24 mouse cellular contexts compared by ENCODE assay signal in the genomic region with DNA sequence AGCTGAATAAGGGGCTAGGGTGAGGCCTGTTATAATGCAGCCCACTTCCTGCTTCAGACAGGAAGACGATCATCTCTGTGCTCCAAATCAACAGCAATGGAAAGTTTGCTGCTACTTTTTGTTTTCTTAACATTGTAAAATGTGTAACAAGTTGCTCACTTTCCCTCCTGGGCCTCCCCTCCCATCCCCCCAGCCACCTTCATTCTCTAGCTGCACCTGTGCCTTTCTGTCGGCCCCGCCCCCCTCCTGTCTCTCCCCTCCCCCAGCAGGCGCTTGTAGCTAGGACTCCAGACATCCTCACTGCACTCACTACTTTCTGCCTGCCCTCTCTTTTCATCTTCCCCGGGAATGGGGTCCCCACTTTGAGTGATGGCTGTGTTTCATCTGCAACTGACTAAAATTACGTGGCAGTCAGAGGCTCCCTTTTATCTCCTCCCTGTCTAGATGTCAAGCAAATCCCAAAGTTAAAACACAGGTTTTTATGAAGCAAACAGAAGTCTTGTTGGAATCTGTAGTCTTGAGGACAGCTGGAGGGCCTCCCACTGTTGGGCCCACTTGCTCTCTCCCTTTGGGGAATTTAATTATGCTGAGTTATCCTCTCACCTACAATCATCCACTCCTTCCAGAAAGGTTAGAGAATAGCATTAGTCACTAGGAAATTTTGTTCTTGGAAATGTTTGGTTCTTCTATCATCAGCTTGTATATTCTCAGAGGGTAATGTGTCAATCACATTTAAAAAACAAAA.
A peak's percentile ranks its signal among the peaks of the same experiment; 100 is the strongest.
DNase-seq lines count a peak whose midpoint lies in the region; ATAC-seq and TF ChIP-seq lines count a peak whose summit lies in the region.
"Had no signal": no experiment of that assay in that cellular context is flagged by ENCODE, and none has a peak within 500 bp of the region (broad histone marks: within the 10 kb centered on the region; RNA-seq: fewer than 3 reads in every experiment).

No protein-coding gene starts in this region.

- no peak for ATAC-seq in CD4-positive, CD25-positive, alpha-beta regulatory T cell, adult 4 months
- ATAC-seq in kidney, embryonic 15.5 days (replicated peaks; ENCODE audit: low FRiP score) = no peak
- ATAC-seq in stomach, postnatal 0 days (ENCODE audit: low FRiP score, low TSS enrichment) = no peak
- ATAC-seq: forebrain, postnatal 0 days; intestine, embryonic 15.5 days had no signal

- no peak for TF ChIP-seq EP300 in stomach, postnatal 0 days (optimal IDR thresholded peaks at IDR 0.05)

- no peaks in the 10 kb centered on the region for H3K36me3 ChIP-seq in thymus, adult 2 months (ENCODE audit: control insufficient read depth, insufficient read depth, low read length)
- H3K36me3 ChIP-seq in kidney, embryonic 15.5 days = no peaks in the 10 kb centered on the region
- no peaks in the 10 kb centered on the region for H3K36me3 ChIP-seq in stomach, postnatal 0 days (ENCODE audit: control insufficient read depth, insufficient read depth, low read length)
- H3K36me3 ChIP-seq: embryonic facial prominence, embryonic 13.5 days; heart, embryonic 10.5 days; hindbrain, embryonic 13.5 days; intestine, embryonic 15.5 days; limb, embryonic 13.5 days; liver, embryonic 13.5 days; lung, embryonic 15.5 days; neural tube, embryonic 12.5 days had no signal

- no peaks in the 10 kb centered on the region for H3K9me3 ChIP-seq in kidney, embryonic 15.5 days (replicated peaks)
- H3K9me3 ChIP-seq in stomach, postnatal 0 days (ENCODE audit: control insufficient read depth, low read length) = no peaks in the 10 kb centered on the region
- H3K9me3 ChIP-seq: embryonic facial prominence, embryonic 13.5 days; heart, embryonic 10.5 days; hindbrain, embryonic 13.5 days; intestine, embryonic 15.5 days; limb, embryonic 13.5 days; liver, embryonic 13.5 days; lung, embryonic 15.5 days; neural tube, embryonic 12.5 days had no signal

- TF ChIP-seq CTCF in thymus, adult 2 months (IDR thresholded peaks at IDR 0.05; ENCODE audit: borderline replicate concordance, control insufficient read depth, extremely low read depth, insufficient read depth, low read length, poor library complexity) = no peak
- no peak for TF ChIP-seq CTCF in stomach, postnatal 0 days (IDR thresholded peaks at IDR 0.05; ENCODE audit: low read depth)

- DNase-seq in CD4-positive, CD25-positive, alpha-beta regulatory T cell, adult 2 months (ENCODE audit: low read depth, low spot score) = peak; percentile 27
- peak; percentile 3 for DNase-seq in A20 (ENCODE audit: low read depth, low spot score)
- DNase-seq in brain, adult 2 months (ENCODE audit: low read depth, low spot score) = peak; percentile 76
- peak; percentile 53 for DNase-seq in thymus, adult 2 months
- no peak for DNase-seq in stomach, postnatal 0 days (ENCODE audit: low spot score)
- DNase-seq in adipocyte (ENCODE audit: low spot score) = no peak
- DNase-seq: cerebellum, adult 2 months; forebrain, postnatal 0 days; gastrocnemius, postnatal 36 days; heart, postnatal 14 days; kidney, adult 9 months; kidney, postnatal 36 days; liver, embryonic 13.5 days had no signal

- no peaks in the 10 kb centered on the region for H3K27me3 ChIP-seq in thymus, adult 2 months (ENCODE audit: control insufficient read depth, insufficient read depth, low read length)
- H3K27me3 ChIP-seq in kidney, embryonic 15.5 days = no peaks in the 10 kb centered on the region
- no peaks in the 10 kb centered on the region for H3K27me3 ChIP-seq in stomach, postnatal 0 days (ENCODE audit: control insufficient read depth, insufficient read depth, low read length)
- H3K27me3 ChIP-seq: hindbrain, embryonic 13.5 days; intestine, embryonic 15.5 days; liver, embryonic 13.5 days; lung, embryonic 15.5 days; neural tube, embryonic 12.5 days had no signal

- H3K4me3 ChIP-seq in thymus, adult 2 months (ENCODE audit: control insufficient read depth, insufficient read depth, low read length) = no peak overlapping the region
- H3K4me3 ChIP-seq in kidney, embryonic 15.5 days (replicated peaks) = no peak overlapping the region
- no peak overlapping the region for H3K4me3 ChIP-seq in stomach, postnatal 0 days (ENCODE audit: low read depth, low read length)
- H3K4me3 ChIP-seq: embryonic facial prominence, embryonic 13.5 days; heart, embryonic 10.5 days; hindbrain, embryonic 13.5 days; intestine, embryonic 15.5 days; limb, embryonic 13.5 days; liver, embryonic 13.5 days; lung, embryonic 15.5 days; neural tube, embryonic 12.5 days had no signal

- TF ChIP-seq POLR2A in thymus, adult 2 months (IDR thresholded peaks at IDR 0.05; ENCODE audit: control insufficient read depth, extremely low read depth, insufficient read depth, low read length, poor library complexity) = no peak

- 29% methylated on average over 6 of the region's 6 CpGs for WGBS in thymus, adult 2 months
- 21% methylated on average over 6 of the region's 6 CpGs for WGBS in kidney, embryonic 15.5 days
- 29% methylated on average over 6 of the region's 6 CpGs for WGBS in stomach, postnatal 0 days

- H3K4me2 ChIP-seq in kidney, embryonic 15.5 days = no peak overlapping the region
- H3K4me2 ChIP-seq in stomach, postnatal 0 days (replicated peaks; ENCODE audit: low read depth) = no peak overlapping the region
- H3K4me2 ChIP-seq: embryonic facial prominence, embryonic 13.5 days; hindbrain, embryonic 13.5 days; intestine, embryonic 15.5 days; limb, embryonic 13.5 days; liver, embryonic 13.5 days; lung, embryonic 15.5 days; midbrain, embryonic 11.5 days; neural tube, embryonic 12.5 days had no signal

- no peak overlapping the region for H3K9ac ChIP-seq in kidney, embryonic 15.5 days
- no peak overlapping the region for H3K9ac ChIP-seq in stomach, postnatal 0 days (ENCODE audit: low read length)
- H3K9ac ChIP-seq: embryonic facial prominence, embryonic 13.5 days; forebrain, postnatal 0 days; hindbrain, embryonic 13.5 days; intestine, embryonic 15.5 days; limb, embryonic 13.5 days; liver, embryonic 13.5 days; lung, embryonic 15.5 days; neural tube, embryonic 12.5 days had no signal

- H3K4me1 ChIP-seq in thymus, adult 2 months (replicated peaks; ENCODE audit: control insufficient read depth, insufficient read depth, low read length) = peaks cover 24% of the 10 kb centered on the region
- peaks cover 11% of the 10 kb centered on the region; the same call in 1 of the 2 replicates for H3K4me1 ChIP-seq in kidney, embryonic 15.5 days
- H3K4me1 ChIP-seq in stomach, postnatal 0 days (replicated peaks; ENCODE audit: control insufficient read depth, insufficient read depth) = no peaks in the 10 kb centered on the region
- H3K4me1 ChIP-seq: intestine, embryonic 15.5 days; liver, embryonic 13.5 days; neural tube, embryonic 12.5 days had no signal

- H3K27ac ChIP-seq in thymus, adult 2 months (ENCODE audit: control insufficient read depth, insufficient read depth, low read length) = peak overlapping the region; percentile 82
- H3K27ac ChIP-seq in kidney, embryonic 15.5 days = no peak overlapping the region
- no peak overlapping the region for H3K27ac ChIP-seq in stomach, postnatal 0 days (replicated peaks)
- H3K27ac ChIP-seq: embryonic facial prominence, embryonic 13.5 days; heart, embryonic 10.5 days; hindbrain, embryonic 13.5 days; intestine, embryonic 15.5 days; limb, embryonic 13.5 days; liver, embryonic 13.5 days; lung, embryonic 15.5 days; macrophage; neural tube, embryonic 12.5 days had no signal

Comparison
In these comparisons a context has a peak if more than half of its experiments do, and no peak if none do; other contexts are left out.
1. DNase-seq: peak in CD4-positive, CD25-positive, alpha-beta regulatory T cell, adult 2 months (single experiment), A20 (single experiment), brain, adult 2 months (single experiment) and thymus, adult 2 months (single experiment); none in stomach, postnatal 0 days (single experiment) and adipocyte (single experiment).